Mouse (Mus musculus) limb, embryonic 10.5 days (tissue): Measurements from ENCODE around the gene Dlg1. TPM values are rescaled to one million over a fixed set of nuclear protein-coding genes. Genes with fewer than 3 reads are reported as not detected.
"Not testable (repeated sequence)": the region's sequence is repeated elsewhere in the genome, so short reads cannot be mapped to it uniquely, and the experiment has no call there.

Source experiments
- DNase-seq: peaks from one replicate; pipeline ENCODE4 v3.0.0-alpha.2; 2017; ENCODE audit warnings: low spot score
- H3K27ac ChIP-seq: fragments of 300-500 bp; sonication (generic); 2 replicates; pipeline ENCODE4 v1.5.1; 2016; ENCODE audit warnings: mild to moderate bottlenecking
- H3K27me3 ChIP-seq: fragments of 300-500 bp; sonication (generic); 2 replicates; pipeline ENCODE4 v1.6.1; 2016; ENCODE audit warnings: low read depth, mild to moderate bottlenecking; ENCODE audit not compliant: poor library complexity, severe bottlenecking
- H3K36me3 ChIP-seq: fragments of 300-500 bp; sonication (generic); 2 replicates; pipeline ENCODE4 v1.6.1; 2016; ENCODE audit warnings: mild to moderate bottlenecking, moderate library complexity
- H3K4me1 ChIP-seq: fragments of 300-500 bp; sonication (generic); 2 replicates; pipeline ENCODE4 v1.6.1; 2016
- H3K4me3 ChIP-seq: fragments of 300-500 bp; sonication (generic); 2 replicates; pipeline ENCODE4 v1.5.1; 2016; ENCODE audit warnings: mild to moderate bottlenecking, moderate library complexity
- H3K9me3 ChIP-seq: fragments of 300-500 bp; sonication (generic); replicated peaks from 2 replicates; pipeline ENCODE4 v1.6.1; 2016; ENCODE audit warnings: mild to moderate bottlenecking
- WGBS: fragments of 180-500 bp; shearing (Covaris S2); methylation state at CpG from one replicate; pipeline ENCODE4 v1.1.7; 2016; 5-methylcytosine and 5-hydroxymethylcytosine counted together
- polyA plus RNA-seq: library from polyadenylated mRNA; unstranded; fragments of >200 nt; fragmentation: Nextera tagmentation; extraction: Ambion mirVana; gene quantifications from 2 replicates; pipeline ENCODE4 v1.2.1, GENCODE M21; 2016

The Dlg1 gene
- polyA plus RNA-seq, 1 experiment from 2014 or later = 33.9 TPM

DNA sequence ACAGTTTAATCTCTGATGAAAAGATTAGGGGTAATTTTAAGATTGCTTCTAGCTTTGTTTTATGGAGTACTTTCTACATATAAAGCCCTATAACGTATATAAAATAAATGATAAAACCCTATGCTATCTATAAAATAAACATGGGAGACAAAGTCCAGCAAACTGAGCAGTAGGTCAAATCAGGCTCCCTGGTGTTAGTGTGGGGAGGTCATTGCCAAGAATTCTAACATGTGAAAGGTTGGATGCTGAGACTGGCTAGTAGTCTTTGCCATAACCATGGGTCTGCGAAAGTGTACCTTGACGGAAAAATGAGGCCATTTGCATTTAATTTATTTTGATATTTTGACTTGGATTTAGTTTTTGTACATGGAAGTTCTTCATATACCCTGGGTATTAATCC lies 42.7 kb downstream of the Dlg1 start:
- H3K27me3 ChIP-seq = no peaks in the 10 kb centered on the region
- 96% methylated on average over 3 of the region's 3 CpGs for WGBS
- no peaks in the 10 kb centered on the region for H3K36me3 ChIP-seq
- peaks cover 10% of the 10 kb centered on the region; the same call in 1 of the 2 replicates for H3K4me1 ChIP-seq
- no peaks in the 10 kb centered on the region for H3K9me3 ChIP-seq
- no peak for DNase-seq
- no peak overlapping the region for H3K4me3 ChIP-seq
- no peak overlapping the region for H3K27ac ChIP-seq

- Histone ChIP-seq H3K9me3 (no peaks in the 10 kb centered on the region), H3K4me3 (no peak overlapping the region), H3K27me3 (no peaks in the 10 kb centered on the region), H3K27ac (no peak overlapping the region), H3K4me1 (peaks cover 10% of the 10 kb centered on the region; the same call in 1 of the 2 replicates), H3K36me3 (no peaks in the 10 kb centered on the region)
- WGBS = 89% methylated on average over 3 of the region's 3 CpGs
- DNase-seq = no peak
These were observed 44.1 kb downstream of the Dlg1 start for GRCm38 (mm10) chr16:31707326-31707725.

- 0 out of 2 replicates have a peak, but pooled peaks cover 2% of the 10 kb centered on the region for H3K36me3 ChIP-seq
- H3K4me1 ChIP-seq = no peaks in the 10 kb centered on the region
- no peak for DNase-seq
- 100% methylated on average over 1 of the region's 1 CpGs for WGBS
- H3K27ac ChIP-seq = no peak overlapping the region
- H3K27me3 ChIP-seq = no peaks in the 10 kb centered on the region
- no peaks in the 10 kb centered on the region for H3K9me3 ChIP-seq
- no peak overlapping the region for H3K4me3 ChIP-seq
These were observed 59.7 kb downstream of the Dlg1 start for GRCm38 (mm10) chr16:31722991-31723390.

DNA sequence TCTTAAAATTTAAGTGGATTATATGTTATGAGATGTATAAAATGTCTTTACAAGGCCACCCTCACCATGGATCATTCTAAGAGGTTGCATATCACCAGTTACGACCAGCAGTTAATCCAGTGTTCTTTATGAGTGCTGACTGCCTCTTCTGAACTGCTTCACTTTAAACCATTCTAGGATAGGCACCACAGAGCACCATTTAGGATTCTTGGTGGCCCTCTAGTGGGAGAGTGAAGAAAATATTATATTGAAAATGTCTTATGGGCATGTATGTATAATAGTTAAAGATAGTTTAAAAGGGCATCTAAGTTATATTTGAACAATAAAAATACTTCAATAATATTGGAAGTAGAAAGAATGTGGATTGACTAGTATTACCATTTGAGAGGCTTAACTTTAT lies 60.9 kb downstream of the Dlg1 start:
- DNase-seq = no peak
- no peaks in the 10 kb centered on the region for H3K4me1 ChIP-seq
- H3K27me3 ChIP-seq = no peaks in the 10 kb centered on the region
- WGBS = 37% methylated on average over 1 of the region's 1 CpGs
- 0 out of 2 replicates have a peak, but pooled peaks cover 2% of the 10 kb centered on the region for H3K36me3 ChIP-seq
- no peaks in the 10 kb centered on the region for H3K9me3 ChIP-seq
- no peak overlapping the region for H3K27ac ChIP-seq
- H3K4me3 ChIP-seq = no peak overlapping the region

DNA sequence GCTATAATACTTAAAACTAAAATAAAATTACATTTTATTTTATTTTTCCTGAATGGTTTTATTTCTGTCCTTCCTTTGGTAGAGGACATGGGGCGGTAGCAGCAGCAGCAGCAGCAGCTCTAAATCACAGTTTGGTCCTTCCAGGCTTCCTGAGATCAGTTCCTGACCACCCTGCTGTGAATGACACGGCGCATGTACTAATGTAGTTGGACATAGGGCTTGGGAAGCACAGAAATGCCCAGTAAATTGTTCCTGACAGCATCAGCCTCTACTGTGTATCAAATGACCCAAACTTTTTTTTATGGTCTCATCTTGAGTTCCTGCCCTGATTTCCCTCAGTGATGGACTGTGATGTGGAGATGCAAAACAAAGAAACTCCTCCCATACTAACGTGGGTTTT lies 61.6 kb downstream of the Dlg1 start:
- Histone ChIP-seq H3K4me1 (no peaks in the 10 kb centered on the region), H3K36me3 (0 out of 2 replicates have a peak, but pooled peaks cover 2% of the 10 kb centered on the region)
- 86% methylated on average over 4 of the region's 4 CpGs for WGBS

GRCm38 (mm10) chr16:31730971-31731370 lies 67.7 kb downstream of the Dlg1 start:
- H3K4me1 ChIP-seq, H3K27ac ChIP-seq, DNase-seq, H3K4me3 ChIP-seq, H3K36me3 ChIP-seq, H3K9me3 ChIP-seq, H3K27me3 ChIP-seq: not testable (repeated sequence)
- WGBS = 92% methylated on average over 1 of the region's 1 CpGs

More for the DNA sequence above, 61.6 kb downstream of the Dlg1 start:
- Histone ChIP-seq H3K27ac (no peak overlapping the region), H3K9me3 (no peaks in the 10 kb centered on the region), H3K4me3 (no peak overlapping the region), H3K27me3 (no peaks in the 10 kb centered on the region)
- no peak for DNase-seq

DNA sequence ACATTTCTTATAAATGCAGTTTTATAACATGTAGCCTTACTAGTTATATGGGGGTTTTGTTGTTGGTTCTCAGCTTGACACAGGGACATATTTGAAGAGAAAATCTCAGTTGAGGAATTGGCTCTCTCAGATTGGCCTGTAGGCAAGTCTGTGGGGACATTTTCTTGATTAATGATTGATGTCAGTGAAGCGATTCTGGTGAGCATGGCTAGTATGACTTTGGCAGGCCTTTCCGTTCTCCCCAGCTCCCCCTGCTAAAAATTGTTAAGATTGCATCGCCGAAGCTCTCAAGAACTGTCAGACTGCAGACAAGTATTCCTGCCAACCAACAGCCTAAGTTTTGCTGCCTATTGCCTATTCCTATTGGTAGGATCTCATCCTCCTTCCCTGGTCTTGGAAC lies 73.8 kb downstream of the Dlg1 start:
- H3K9me3 ChIP-seq = no peaks in the 10 kb centered on the region
- H3K27ac ChIP-seq = no peak overlapping the region
- DNase-seq = no peak
- WGBS = 90% methylated on average over 4 of the region's 4 CpGs
- peaks cover 3% of the 10 kb centered on the region; the same call in 1 of the 2 replicates for H3K4me1 ChIP-seq
- no peaks in the 10 kb centered on the region for H3K27me3 ChIP-seq
- H3K4me3 ChIP-seq = no peak overlapping the region
- peaks cover 11% of the 10 kb centered on the region; the same call in 1 of the 2 replicates for H3K36me3 ChIP-seq

- WGBS = 58% methylated on average over 3 of the region's 3 CpGs
- H3K9me3 ChIP-seq = no peaks in the 10 kb centered on the region
- no peak overlapping the region for H3K27ac ChIP-seq
- no peak for DNase-seq
- H3K36me3 ChIP-seq = peaks cover 11% of the 10 kb centered on the region; the same call in 1 of the 2 replicates
- no peaks in the 10 kb centered on the region for H3K27me3 ChIP-seq
- peaks cover 3% of the 10 kb centered on the region; the same call in 1 of the 2 replicates for H3K4me1 ChIP-seq
- H3K4me3 ChIP-seq = no peak overlapping the region
These were observed 74.5 kb downstream of the Dlg1 start for GRCm38 (mm10) chr16:31737761-31738160.

DNA sequence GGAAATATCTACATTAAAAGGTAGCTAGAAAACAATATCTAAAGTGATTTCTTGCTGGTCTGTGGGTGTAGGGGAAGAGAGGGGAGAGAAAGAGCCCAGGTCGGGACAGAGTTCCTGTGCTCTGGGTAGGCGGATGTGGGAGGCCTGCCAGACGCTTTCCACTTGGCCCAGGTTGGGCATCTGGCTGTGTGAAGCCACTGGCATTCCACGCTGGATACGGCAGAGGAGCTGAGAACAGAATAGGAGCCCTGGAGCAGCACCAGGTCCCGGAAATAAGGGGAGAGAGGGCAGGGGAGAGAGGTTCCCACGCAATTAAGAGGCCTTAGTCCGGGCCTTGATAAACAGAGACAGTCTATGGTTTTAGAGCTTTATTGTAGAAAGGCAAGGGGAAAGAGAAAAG lies 77.0 kb downstream of the Dlg1 start:
- no peak overlapping the region for H3K27ac ChIP-seq
- no peaks in the 10 kb centered on the region for H3K9me3 ChIP-seq
- no peaks in the 10 kb centered on the region for H3K27me3 ChIP-seq
- no peak for DNase-seq
- H3K4me3 ChIP-seq = no peak overlapping the region
- peaks cover 3% of the 10 kb centered on the region; the same call in 1 of the 2 replicates for H3K4me1 ChIP-seq
- 65% methylated on average over 8 of the region's 8 CpGs for WGBS
- H3K36me3 ChIP-seq = peaks cover 34% of the 10 kb centered on the region

GRCm38 (mm10) chr16:31740704-31741103 lies 77.5 kb downstream of the Dlg1 start:
- H3K36me3 ChIP-seq = peaks cover 39% of the 10 kb centered on the region
- no peak for DNase-seq
- 81% methylated on average over 5 of the region's 5 CpGs for WGBS

DNA sequence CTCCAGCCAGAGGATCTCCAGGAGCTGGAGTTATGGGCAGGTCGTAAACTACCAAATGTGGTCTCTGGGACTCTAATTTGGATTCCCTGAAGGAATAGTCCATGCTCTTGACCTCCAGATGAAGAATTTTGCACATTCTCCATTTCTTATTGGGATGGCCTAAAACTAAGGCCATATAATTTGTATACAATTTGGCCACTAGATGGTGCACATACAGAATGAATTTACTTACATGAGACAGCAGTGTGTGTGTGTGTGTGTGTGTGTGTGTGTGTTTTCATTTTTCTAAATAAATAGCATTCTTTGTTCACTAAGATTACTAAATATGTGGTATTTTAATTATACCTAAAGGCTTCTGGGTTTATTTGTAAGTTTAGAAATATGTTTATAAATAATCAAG lies 87.3 kb downstream of the Dlg1 start:
- Histone ChIP-seq H3K4me3 (no peak overlapping the region), H3K27me3 (no peaks in the 10 kb centered on the region), H3K27ac (no peak overlapping the region), H3K9me3 (no peaks in the 10 kb centered on the region), H3K4me1 (no peaks in the 10 kb centered on the region), H3K36me3 (peaks cover 19% of the 10 kb centered on the region)
- WGBS = 86% methylated on average over 1 of the region's 1 CpGs
- DNase-seq = no peak

More at GRCm38 (mm10) chr16:31740704-31741103, 77.5 kb downstream of the Dlg1 start:
- Histone ChIP-seq H3K27ac (no peak overlapping the region), H3K4me1 (peaks cover 3% of the 10 kb centered on the region; the same call in 1 of the 2 replicates), H3K27me3 (no peaks in the 10 kb centered on the region), H3K4me3 (no peak overlapping the region), H3K9me3 (no peaks in the 10 kb centered on the region)

GRCm38 (mm10) chr16:31754172-31755025 lies 91.2 kb downstream of the Dlg1 start:
- Histone ChIP-seq H3K9me3 (no peaks in the 10 kb centered on the region), H3K36me3 (peaks cover 5% of the 10 kb centered on the region; the same call in 1 of the 2 replicates), H3K27me3 (no peaks in the 10 kb centered on the region), H3K4me3 (no peak overlapping the region), H3K4me1 (no peaks in the 10 kb centered on the region), H3K27ac (no peak overlapping the region)
- DNase-seq = no peak
- 86% methylated on average over 19 of the region's 19 CpGs for WGBS

DNA sequence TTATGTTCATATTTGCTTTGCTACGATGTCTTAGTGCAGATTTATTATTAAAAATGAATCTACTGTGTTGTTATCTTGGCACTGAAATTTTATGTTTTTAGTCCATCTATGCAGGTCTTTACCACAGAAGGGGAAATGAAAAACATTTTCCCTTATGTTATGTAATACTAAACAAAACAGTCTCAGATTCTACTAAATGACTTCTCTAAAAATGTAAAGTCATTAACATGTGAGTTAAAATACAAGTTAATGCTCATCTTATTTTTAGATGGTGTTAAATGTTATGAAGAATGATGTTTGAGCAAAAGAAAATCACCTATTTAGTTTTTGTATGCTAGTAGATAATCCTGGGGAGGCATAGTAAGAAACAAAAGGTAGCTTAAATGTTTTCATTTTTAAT lies 91.8 kb downstream of the Dlg1 start:
- Histone ChIP-seq H3K27me3 (no peaks in the 10 kb centered on the region), H3K27ac (no peak overlapping the region), H3K4me3 (no peak overlapping the region), H3K9me3 (no peaks in the 10 kb centered on the region), H3K4me1 (no peaks in the 10 kb centered on the region), H3K36me3 (peaks cover 5% of the 10 kb centered on the region; the same call in 1 of the 2 replicates)
- DNase-seq = no peak
- WGBS = 94% methylated on average over 1 of the region's 1 CpGs
